Mouse (Mus musculus): Measurements from ENCODE around the gene Klrc2.
"Not testable (repeated sequence)": the region's sequence is repeated elsewhere in the genome, so short reads cannot be mapped to it uniquely, and the experiment has no call there.

Gene Klrc2
- long read RNA-seq, experiment 1, result 0 reads
- long read RNA-seq, experiment 2, result 0 reads

DNA sequence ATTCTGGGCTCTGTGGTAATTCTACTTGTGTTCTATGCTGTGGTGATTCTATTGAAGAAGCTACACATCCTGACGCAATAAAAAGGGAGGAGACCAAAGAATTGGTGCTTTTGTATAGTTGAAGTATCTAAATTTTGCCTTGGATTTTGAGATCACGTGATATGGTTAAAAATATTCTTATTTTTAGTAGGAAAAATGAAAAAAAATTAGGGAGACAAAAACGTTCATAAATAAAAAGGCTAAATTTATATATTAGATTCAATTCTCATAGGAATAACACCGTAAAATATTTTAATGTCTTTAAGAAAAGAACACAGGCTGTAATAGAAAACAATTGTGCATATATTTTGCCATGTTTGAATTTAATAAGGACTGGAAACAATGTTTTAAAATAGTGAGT is at the start of gene Klrc2:
Gene Klrc2 (minus strand): TSS at position 101 of the 400 bp plus-strand sequence.
- intact Hi-C loops (cut with DNase I), result not testable (repeated sequence)

DNA sequence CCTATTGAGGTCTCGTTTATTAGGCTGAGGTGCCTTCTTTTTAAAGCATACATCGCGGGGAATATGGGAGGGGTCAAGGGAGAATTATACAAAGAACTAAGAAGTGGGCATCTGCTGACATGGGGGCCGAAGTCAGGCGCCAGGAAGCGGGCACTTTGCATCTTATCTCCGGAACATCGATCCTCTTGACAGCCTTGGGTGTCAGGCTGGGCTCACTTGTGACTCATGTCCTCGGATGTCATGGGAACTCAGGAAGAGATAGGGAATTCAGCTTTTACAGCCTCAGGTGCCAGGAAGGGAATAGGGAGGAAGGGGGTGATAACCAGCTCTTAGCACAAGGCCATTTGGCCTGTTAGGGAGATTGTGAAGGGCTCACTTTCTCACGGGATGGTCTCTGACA is 30.9 kb upstream of the Klrc2 start:
- intact Hi-C loops (cut with DNase I), result not testable (repeated sequence)

DNA sequence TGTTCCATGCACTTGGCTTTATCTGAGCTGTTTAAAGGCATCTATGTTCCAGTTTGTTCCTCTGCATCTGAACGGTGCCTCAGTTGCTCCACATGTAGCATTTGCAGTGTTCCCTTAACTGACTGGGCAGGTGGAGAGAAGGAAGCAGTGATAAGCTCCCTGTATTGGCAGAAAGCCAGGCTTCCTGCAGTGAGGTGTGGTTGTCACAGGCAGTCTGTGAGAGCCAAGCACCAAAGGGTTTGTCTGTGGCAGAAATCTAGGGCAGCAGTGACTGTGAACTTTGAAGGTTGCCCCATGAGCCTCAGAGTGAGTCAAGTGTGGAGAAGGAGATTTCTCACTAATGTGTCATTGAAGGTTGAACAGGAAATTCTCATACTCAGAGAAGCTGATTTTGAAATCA is 19.9 kb upstream of the Klrc2 start:
- intact Hi-C loops (cut with DNase I), result no loop called here

DNA sequence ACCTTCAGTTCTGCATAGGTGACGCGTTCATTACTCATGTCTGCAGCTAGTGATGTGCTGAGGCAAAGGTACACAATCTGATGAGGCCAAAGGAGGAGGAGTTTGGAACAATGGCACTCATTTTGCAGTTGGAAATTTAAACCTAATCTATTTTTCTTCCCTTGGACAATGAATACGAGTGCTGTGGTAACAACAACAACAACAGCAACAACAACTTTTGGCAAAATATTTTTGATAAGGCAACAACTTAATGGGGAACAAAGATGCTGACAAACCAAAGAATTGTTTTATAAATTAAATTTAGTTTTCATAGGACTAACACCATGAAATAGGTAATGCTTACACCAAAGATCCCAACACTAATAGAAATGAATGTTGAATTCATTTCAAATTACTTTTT is 18.4 kb upstream of the Klrc2 start, which contains the start of gene Klrc1:
Gene Klrc1 (minus strand): TSS at position 101 of the 400 bp plus-strand sequence.
- intact Hi-C loops (cut with DNase I), result no loop called here

DNA sequence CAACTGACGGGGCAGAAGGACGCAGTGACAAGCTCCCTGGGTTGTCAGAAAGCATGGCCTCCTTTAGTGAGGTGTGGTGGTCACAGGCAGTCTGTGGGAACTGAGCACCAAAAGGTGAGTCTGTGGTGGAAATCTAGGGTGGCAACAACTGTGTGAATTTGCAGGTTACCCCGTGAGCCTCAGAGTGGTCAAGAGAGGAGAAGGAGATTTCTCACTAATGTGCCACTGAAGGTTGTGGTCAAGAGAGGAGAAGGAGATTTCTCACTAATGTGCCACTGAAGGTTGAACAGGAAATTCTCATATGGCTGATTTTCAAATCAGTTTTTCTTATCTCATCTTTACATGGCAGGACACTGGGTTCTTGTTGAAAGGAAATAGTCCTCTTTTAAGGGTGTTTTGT is 812 bp upstream of the Klrc2 start:
- intact Hi-C loops (cut with DNase I), result not testable (repeated sequence)

DNA sequence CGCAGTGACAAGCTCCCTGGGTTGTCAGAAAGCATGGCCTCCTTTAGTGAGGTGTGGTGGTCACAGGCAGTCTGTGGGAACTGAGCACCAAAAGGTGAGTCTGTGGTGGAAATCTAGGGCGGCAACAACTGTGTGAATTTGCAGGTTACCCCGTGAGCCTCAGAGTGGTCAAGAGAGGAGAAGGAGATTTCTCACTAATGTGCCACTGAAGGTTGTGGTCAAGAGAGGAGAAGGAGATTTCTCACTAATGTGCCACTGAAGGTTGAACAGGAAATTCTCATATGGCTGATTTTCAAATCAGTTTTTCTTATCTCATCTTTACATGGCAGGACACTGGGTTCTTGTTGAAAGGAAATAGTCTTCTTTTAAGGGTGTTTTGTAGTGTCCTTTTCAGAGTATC is 16.4 kb downstream of the Klrc2 start:
- intact Hi-C loops (cut with DNase I), result not testable (repeated sequence)

DNA sequence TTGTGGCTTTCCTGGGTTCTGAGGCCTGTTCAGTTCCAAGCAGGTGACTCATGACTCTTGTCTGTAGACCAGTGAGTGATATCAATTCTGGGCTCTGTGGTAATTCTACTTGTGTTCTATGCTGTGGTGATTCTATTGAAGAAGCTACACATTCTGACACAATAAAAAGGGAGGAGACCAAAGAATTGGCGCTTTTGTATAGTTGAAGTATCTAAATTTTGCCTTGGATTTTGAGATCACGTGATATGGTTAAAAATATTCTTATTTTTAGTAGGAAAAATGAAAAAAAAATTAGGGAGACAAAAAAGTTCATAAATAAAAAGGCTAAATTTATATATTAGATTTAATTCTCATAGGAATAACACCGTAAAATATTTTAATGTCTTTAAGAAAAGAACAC is 17.3 kb downstream of the Klrc2 start, which contains the start of gene Klrc3:
Gene Klrc3 (minus strand): TSS at position 101 of the 400 bp plus-strand sequence.
- intact Hi-C loops (cut with DNase I), result not testable (repeated sequence)

DNA sequence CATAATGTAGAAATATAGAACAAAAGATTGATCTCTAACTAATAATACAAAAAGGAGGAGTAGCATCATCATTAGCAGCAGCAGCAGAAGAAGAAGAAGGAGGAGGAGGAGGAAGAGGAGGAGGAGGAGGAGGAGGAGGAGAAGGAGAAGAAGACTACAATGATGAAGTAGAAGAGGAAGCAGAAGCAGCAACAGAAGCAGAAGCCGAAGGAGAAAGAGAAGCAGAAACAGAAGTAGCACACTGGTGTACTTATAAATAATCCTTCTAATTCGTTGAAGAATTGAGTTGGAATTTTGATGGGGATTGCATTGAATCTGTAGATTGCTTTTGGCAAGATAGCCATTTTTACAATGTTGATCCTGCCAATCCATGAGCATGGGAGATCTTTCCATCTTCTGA is 29.4 kb downstream of the Klrc2 start:
- intact Hi-C loops (cut with DNase I), result not testable (repeated sequence)

DNA sequence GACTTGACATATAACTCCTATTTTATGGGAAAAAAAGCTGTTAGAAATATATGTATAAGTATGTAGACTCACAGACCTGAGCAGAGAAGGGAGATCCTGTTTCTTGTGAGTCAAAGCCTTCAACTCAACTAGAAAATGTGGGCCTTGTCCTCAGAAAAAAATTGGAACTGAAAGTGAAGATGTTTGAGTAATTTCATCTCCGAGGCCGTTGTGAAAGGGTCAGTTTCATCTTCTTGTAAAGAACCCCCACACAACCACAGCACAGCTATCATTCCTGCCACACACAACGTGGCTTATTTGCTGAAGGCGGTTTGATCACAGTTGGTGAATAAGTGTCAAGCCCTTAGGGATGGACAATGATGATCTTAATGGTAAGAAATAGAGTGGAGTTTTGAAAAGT is 36.8 kb downstream of the Klrc2 start, which contains the start of gene Klrk1:
Gene Klrk1 (minus strand): TSS at position 130 of the 400 bp plus-strand sequence.
- intact Hi-C loops (cut with DNase I), result no loop called here

DNA sequence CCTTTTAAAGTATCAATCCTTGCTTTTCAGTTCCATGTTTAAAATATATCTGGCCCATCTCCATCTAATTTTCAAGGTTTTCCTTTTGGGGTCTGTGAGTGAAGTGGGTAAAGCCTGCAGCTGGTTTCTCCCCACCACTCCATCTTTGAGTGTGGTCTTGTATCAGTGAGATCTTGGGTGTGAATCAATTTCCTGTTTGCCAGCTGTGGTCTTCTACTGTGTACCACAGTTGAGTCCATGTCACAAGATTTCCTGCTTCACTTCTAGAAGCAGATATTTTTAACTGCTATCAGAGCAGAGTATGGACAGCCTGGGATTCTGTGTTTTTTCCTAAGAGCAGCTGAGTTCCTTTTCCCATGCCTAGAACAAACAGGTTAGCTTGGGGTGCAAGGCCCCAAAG is 52.1 kb downstream of the Klrc2 start:
- intact Hi-C loops (cut with DNase I), result no loop called here

Small RNA genes lying within 50 kb of the gene (microRNA-seq; reads per million reads assigned to microRNA genes)
- gene Mir680-1, result 0 reads per million in 2 experiments

All from adrenal gland (tissue).